Mouse (Mus musculus) liver, embryonic 15.5 days (tissue): ENCODE data around the gene P4htm. TPM values are rescaled to one million over a fixed set of nuclear protein-coding genes. Genes with fewer than 3 reads are reported as not detected.

Experiments
- ATAC-seq: fragments of 200-750 bp; cut with Nextera tagmentation; 2 replicates; pipeline ENCODE4 v1.8.0; 2017; ENCODE audit warnings: moderate number of reproducible peaks, mild to moderate bottlenecking, moderate library complexity; ENCODE audit not compliant: insufficient read depth
- H3K27ac ChIP-seq: fragments of 300-500 bp; sonication (generic); replicated peaks from 2 replicates; pipeline ENCODE4 v1.5.1; 2015; ENCODE audit warnings: mild to moderate bottlenecking, inconsistent platforms
- H3K27me3 ChIP-seq: fragments of 300-500 bp; sonication (generic); 2 replicates; pipeline ENCODE4 v1.6.1; 2015; ENCODE audit warnings: mild to moderate bottlenecking, inconsistent platforms
- H3K36me3 ChIP-seq: fragments of 300-500 bp; sonication (generic); replicated peaks from 2 replicates; pipeline ENCODE4 v1.6.1; 2015; ENCODE audit warnings: moderate library complexity, mild to moderate bottlenecking, inconsistent platforms
- H3K4me1 ChIP-seq: fragments of 300-500 bp; sonication (generic); replicated peaks from 2 replicates; pipeline ENCODE4 v1.6.1; 2015; ENCODE audit warnings: inconsistent platforms
- H3K4me2 ChIP-seq: fragments of 300-500 bp; sonication (generic); 2 replicates; pipeline ENCODE4 v1.6.1; 2015; ENCODE audit warnings: moderate library complexity, mild to moderate bottlenecking, inconsistent platforms
- H3K4me3 ChIP-seq: fragments of 300-500 bp; sonication (generic); replicated peaks from 2 replicates; pipeline ENCODE4 v1.5.1; 2015; ENCODE audit warnings: mild to moderate bottlenecking, inconsistent platforms
- H3K9ac ChIP-seq: fragments of 300-500 bp; sonication (generic); 2 replicates; pipeline ENCODE4 v1.6.1; 2015; ENCODE audit warnings: moderate library complexity, mild to moderate bottlenecking, inconsistent platforms
- H3K9me3 ChIP-seq: fragments of 300-500 bp; sonication (generic); replicated peaks from 2 replicates; pipeline ENCODE4 v1.6.1; 2016; ENCODE audit warnings: inconsistent platforms
- WGBS: fragments of 180-500 bp; shearing (Covaris S2); methylation state at CpG from one replicate; pipeline ENCODE4 v1.1.7; 2015; ENCODE audit warnings: mixed read lengths; ENCODE audit not compliant: insufficient replicate concordance; 5-methylcytosine and 5-hydroxymethylcytosine counted together
- microRNA counts: library from miRNA; unstranded; fragments of <30 nt; microRNA quantifications from one replicate; lab custom pipeline; 2016
- microRNA-seq: library from miRNA; unstranded; fragments of <30 nt; microRNA quantifications from one replicate; pipeline ENCODE4, GENCODE M21; 2016
- polyA plus RNA-seq: library from polyadenylated mRNA; unstranded; fragments of >200 nt; fragmentation: Nextera tagmentation; extraction: Ambion mirVana; gene quantifications from 2 replicates; pipeline ENCODE4 v1.2.1, GENCODE M21; 2015

P4htm gene
- polyA plus RNA-seq, 1 experiment from 2014 or later = 0.36 TPM

DNA sequence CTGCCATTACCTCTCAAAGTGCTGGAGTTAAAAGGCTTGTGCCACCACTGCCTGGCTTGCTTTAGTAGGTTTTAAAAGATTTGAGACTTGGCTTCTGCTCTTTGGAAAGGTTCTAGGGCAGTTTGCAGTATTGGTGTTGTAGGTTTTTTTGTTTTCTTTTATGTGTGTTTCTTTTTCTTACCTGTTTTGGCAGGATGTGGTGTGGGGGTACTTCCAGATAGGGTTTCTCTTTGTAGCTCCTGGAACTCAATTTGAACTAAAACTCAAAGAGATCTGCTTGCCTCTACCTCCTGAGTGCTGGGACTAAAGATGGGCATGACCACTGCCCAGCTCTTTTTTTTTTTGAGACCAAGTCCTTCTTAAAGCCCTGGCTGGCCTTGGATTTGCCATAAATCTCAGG, 56.6 kb downstream of the P4htm start:
- no peaks in the 10 kb centered on the region for H3K4me1 ChIP-seq
- H3K36me3 ChIP-seq = peaks cover 92% of the 10 kb centered on the region
- H3K27me3 ChIP-seq = no peaks in the 10 kb centered on the region
- no peak overlapping the region for H3K27ac ChIP-seq
- ATAC-seq = no peak
- H3K9ac ChIP-seq = no peak overlapping the region
- no peak overlapping the region for H3K4me2 ChIP-seq
- no peak overlapping the region for H3K4me3 ChIP-seq
- H3K9me3 ChIP-seq = no peaks in the 10 kb centered on the region

- H3K4me1 ChIP-seq = no peaks in the 10 kb centered on the region
- no peaks in the 10 kb centered on the region for H3K9me3 ChIP-seq
- no peak overlapping the region for H3K27ac ChIP-seq
- no peak overlapping the region for H3K4me2 ChIP-seq
- 84% methylated on average over 1 of the region's 1 CpGs for WGBS
- H3K9ac ChIP-seq = no peak overlapping the region
- H3K36me3 ChIP-seq = peaks cover 88% of the 10 kb centered on the region
- no peaks in the 10 kb centered on the region for H3K27me3 ChIP-seq
- H3K4me3 ChIP-seq = no peak overlapping the region
- no peak for ATAC-seq
Observed at GRCm38 (mm10) chr9:108531496-108531895, 66.0 kb downstream of the P4htm start.

GRCm38 (mm10) chr9:108530954-108531353, 66.5 kb downstream of the P4htm start:
- WGBS = 80% methylated on average over 1 of the region's 1 CpGs
- no peaks in the 10 kb centered on the region for H3K9me3 ChIP-seq
- no peak overlapping the region for H3K9ac ChIP-seq
- peaks cover 85% of the 10 kb centered on the region for H3K36me3 ChIP-seq
- no peak overlapping the region for H3K27ac ChIP-seq
- no peaks in the 10 kb centered on the region for H3K27me3 ChIP-seq
- H3K4me1 ChIP-seq = no peaks in the 10 kb centered on the region
- no peak overlapping the region for H3K4me3 ChIP-seq
- no peak for ATAC-seq
- H3K4me2 ChIP-seq = no peak overlapping the region

MicroRNAs within 50 kb of the gene (microRNA counts, 519-probe panel; counts per million panel counts)
- microRNA mmu-miR-191 (lab: Ali Mortazavi, UCI) (3,312 counts per million, percentile 66 among the panel's probes with 10 or more counts), microRNA mmu-miR-425 (lab: Ali Mortazavi, UCI) (3,361 counts per million, percentile 68 among the panel's probes with 10 or more counts)

Small RNA genes within 50 kb of the gene (microRNA-seq; reads per million reads assigned to microRNA genes)
- gene Gm24083 = not detected
- gene Mir191 = not detected
- 5,138 reads per million, percentile 88 among the genes with 10 or more reads in this experiment for gene Mir425

Other genes with a start within 250 kb of the P4htm start
- gene Usp4, start 249.8 kb downstream of the P4htm start, polyA plus RNA-seq = 65.1 and 76.5 TPM in 2 replicates
- 0.41 and 0.86 TPM in 2 replicates for gene 1700102P08Rik, start 204.9 kb downstream of the P4htm start, polyA plus RNA-seq
- gene Ccdc36, start 169.2 kb downstream of the P4htm start, polyA plus RNA-seq = 0.03 and 0.17 TPM in 2 replicates
- not detected in 2 replicates for gene BC048562, start 161.2 kb downstream of the P4htm start, polyA plus RNA-seq
- 18.7 and 19.4 TPM in 2 replicates for gene Ccdc71, start 137.1 kb downstream of the P4htm start, polyA plus RNA-seq
- gene Klhdc8b, start 136.1 kb downstream of the P4htm start, polyA plus RNA-seq = 12.5 and 15.9 TPM in 2 replicates
- gene Lamb2, start 117.9 kb downstream of the P4htm start, polyA plus RNA-seq = 8.5 and 9.0 TPM in 2 replicates
- 26.1 and 31.1 TPM in 2 replicates for gene Usp19, start 107.1 kb downstream of the P4htm start, polyA plus RNA-seq
- 52.6 and 61.9 TPM in 2 replicates for gene Qars, start 90.0 kb downstream of the P4htm start, polyA plus RNA-seq
- gene Qrich1, start 80.9 kb downstream of the P4htm start, polyA plus RNA-seq = 43.0 and 43.5 TPM in 2 replicates
- 91.3 and 93.7 TPM in 2 replicates for gene Impdh2, start 37.4 kb downstream of the P4htm start, polyA plus RNA-seq
- gene Ndufaf3, start 30.2 kb downstream of the P4htm start, polyA plus RNA-seq = 25.6 and 26.2 TPM in 2 replicates
- 29.2 and 34.2 TPM in 2 replicates for gene Dalrd3, start 27.8 kb downstream of the P4htm start, polyA plus RNA-seq
- 11.4 and 12.1 TPM in 2 replicates for gene Wdr6, start 18.9 kb downstream of the P4htm start, polyA plus RNA-seq
- 29.7 and 32.3 TPM in 2 replicates for gene Arih2, start 51.7 kb upstream of the P4htm start, polyA plus RNA-seq
- gene Slc25a20, start 64.4 kb upstream of the P4htm start, polyA plus RNA-seq = 25.4 and 26.8 TPM in 2 replicates
- 9.5 and 10.3 TPM in 2 replicates for gene Prkar2a, start 91.6 kb upstream of the P4htm start, polyA plus RNA-seq
- gene Ip6k2, start 186.1 kb upstream of the P4htm start, polyA plus RNA-seq = 11.6 and 12.9 TPM in 2 replicates
- gene Nckipsd, start 210.7 kb upstream of the P4htm start, polyA plus RNA-seq = 3.9 and 9.1 TPM in 2 replicates
- gene Celsr3, start 228.7 kb upstream of the P4htm start, polyA plus RNA-seq = 0.15 and 0.16 TPM in 2 replicates